Mouse (Mus musculus) kidney, embryonic 15.5 days (tissue): ENCODE results near the gene Psma2. TPM values are rescaled to one million over a fixed set of nuclear protein-coding genes. Genes with fewer than 3 reads are reported as not detected.

ENCODE experiments used
- ATAC-seq: fragments of 200-750 bp; cut with Nextera tagmentation; replicated peaks from 2 replicates; pipeline ENCODE4 v1.8.0; 2017; ENCODE audit warnings: moderate TSS enrichment; ENCODE audit not compliant: low FRiP score
- H3K27ac ChIP-seq: fragments of 300-500 bp; sonication (generic); 2 replicates; pipeline ENCODE4 v1.5.1; 2015; ENCODE audit warnings: mild to moderate bottlenecking, inconsistent platforms
- H3K27me3 ChIP-seq: fragments of 300-500 bp; sonication (generic); 2 replicates; pipeline ENCODE4 v1.6.1; 2015; ENCODE audit warnings: inconsistent platforms
- H3K36me3 ChIP-seq: fragments of 300-500 bp; sonication (generic); 2 replicates; pipeline ENCODE4 v1.6.1; 2015; ENCODE audit warnings: inconsistent platforms
- H3K4me1 ChIP-seq: fragments of 300-500 bp; sonication (generic); 2 replicates; pipeline ENCODE4 v1.6.1; 2015; ENCODE audit warnings: inconsistent platforms
- H3K4me2 ChIP-seq: fragments of 300-500 bp; sonication (generic); 2 replicates; pipeline ENCODE4 v1.6.1; 2015; ENCODE audit warnings: moderate library complexity, mild to moderate bottlenecking, inconsistent platforms
- H3K4me3 ChIP-seq: fragments of 300-500 bp; sonication (generic); replicated peaks from 2 replicates; pipeline ENCODE4 v1.5.1; 2015; ENCODE audit warnings: mild to moderate bottlenecking, inconsistent platforms
- H3K9ac ChIP-seq: fragments of 300-500 bp; sonication (generic); 2 replicates; pipeline ENCODE4 v1.6.1; 2015; ENCODE audit warnings: mild to moderate bottlenecking, inconsistent platforms
- H3K9me3 ChIP-seq: fragments of 300-500 bp; sonication (generic); replicated peaks from 2 replicates; pipeline ENCODE4 v1.6.1; 2016; ENCODE audit warnings: inconsistent platforms
- WGBS: fragments of 180-500 bp; shearing (Covaris S2); methylation state at CpG from one replicate; pipeline ENCODE4 v1.1.7; 2015; ENCODE audit warnings: mixed read lengths; 5-methylcytosine and 5-hydroxymethylcytosine counted together
- polyA plus RNA-seq: library from polyadenylated mRNA; unstranded; fragments of >200 nt; fragmentation: Nextera tagmentation; extraction: Ambion mirVana; gene quantifications from 2 replicates; pipeline ENCODE4 v1.2.1, GENCODE M21; 2015

Gene Psma2
- polyA plus RNA-seq, 1 experiment from 2014 or later: 184 TPM

DNA sequence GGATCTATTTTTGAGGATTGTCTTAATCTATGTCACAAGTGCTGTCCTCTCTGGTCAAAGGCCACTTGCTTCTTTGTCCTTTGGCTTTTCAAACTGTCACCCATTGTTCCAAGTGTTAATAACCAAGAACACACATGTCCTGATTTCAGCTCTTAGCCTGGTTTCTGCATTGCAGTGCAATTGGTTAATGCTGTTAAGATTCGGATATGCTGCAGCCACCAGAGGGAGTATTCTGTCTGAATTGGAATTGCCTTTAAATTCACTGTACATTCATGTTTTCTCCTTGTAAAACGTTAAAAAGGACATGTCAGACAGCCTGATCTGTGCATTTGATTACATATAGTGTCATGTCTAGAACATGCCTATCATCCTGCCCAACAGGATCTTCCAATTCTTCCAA lies 57.3 kb downstream of the Psma2 start:
- no peak for ATAC-seq
- no peak overlapping the region for H3K27ac ChIP-seq
- no peak overlapping the region for H3K4me3 ChIP-seq
- no peaks in the 10 kb centered on the region for H3K36me3 ChIP-seq
- WGBS: 22% methylated on average over 2 of the region's 2 CpGs
- H3K4me1 ChIP-seq: no peaks in the 10 kb centered on the region
- H3K9ac ChIP-seq: no peak overlapping the region
- H3K9me3 ChIP-seq: no peaks in the 10 kb centered on the region
- no peaks in the 10 kb centered on the region for H3K27me3 ChIP-seq
- H3K4me2 ChIP-seq: no peak overlapping the region

DNA sequence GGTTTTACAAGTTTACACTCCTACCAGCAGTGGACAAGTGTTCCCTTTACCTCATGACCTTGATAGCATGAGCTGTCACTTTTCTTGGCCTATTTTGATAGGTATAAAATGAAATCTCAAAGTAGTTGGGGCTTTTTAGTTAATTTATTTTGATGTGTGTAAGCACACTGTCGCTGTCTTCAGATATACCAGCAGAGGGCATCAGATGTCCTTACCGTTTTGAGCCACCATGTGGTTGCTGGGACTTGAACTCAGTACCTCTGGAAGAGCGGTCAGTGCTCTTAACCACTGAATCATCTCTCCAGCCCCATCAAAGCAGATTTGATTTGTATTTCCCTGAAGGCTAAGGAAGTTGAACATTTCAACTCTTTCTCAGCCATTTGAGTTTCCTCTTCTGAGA lies 75.9 kb downstream of the Psma2 start:
- ATAC-seq: no peak
- Histone ChIP-seq H3K36me3 (no peaks in the 10 kb centered on the region), H3K4me3 (no peak overlapping the region), H3K4me2 (no peak overlapping the region), H3K9me3 (no peaks in the 10 kb centered on the region), H3K9ac (no peak overlapping the region), H3K4me1 (no peaks in the 10 kb centered on the region), H3K27me3 (no peaks in the 10 kb centered on the region), H3K27ac (no peak overlapping the region)
- 70% methylated on average over 3 of the region's 3 CpGs for WGBS

DNA sequence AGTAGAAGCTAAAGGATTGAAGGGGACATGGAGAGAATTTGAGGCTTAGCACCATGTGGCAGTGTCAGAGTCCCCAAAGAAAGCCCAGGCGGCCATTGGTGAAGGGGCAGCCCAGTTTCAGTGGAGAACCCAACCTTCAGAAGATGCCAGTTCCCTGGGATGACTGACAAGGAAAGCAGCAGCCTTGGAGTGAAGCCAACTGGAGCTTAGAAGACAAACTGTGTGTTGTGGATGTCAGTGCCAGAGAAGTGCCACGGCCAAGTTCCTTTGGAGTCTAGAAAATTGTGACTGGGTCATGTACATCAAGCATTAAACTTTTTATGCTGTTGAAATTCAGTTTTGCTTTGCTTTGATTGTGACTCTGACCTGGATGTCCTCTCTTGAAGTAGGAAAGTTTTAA lies 103.8 kb downstream of the Psma2 start:
- Histone ChIP-seq H3K4me3 (no peak overlapping the region), H3K27me3 (no peaks in the 10 kb centered on the region), H3K9ac (no peak overlapping the region), H3K4me2 (no peak overlapping the region), H3K27ac (no peak overlapping the region), H3K9me3 (no peaks in the 10 kb centered on the region), H3K4me1 (no peaks in the 10 kb centered on the region), H3K36me3 (no peaks in the 10 kb centered on the region)
- 78% methylated on average over 2 of the region's 2 CpGs for WGBS
- ATAC-seq: no peak

DNA sequence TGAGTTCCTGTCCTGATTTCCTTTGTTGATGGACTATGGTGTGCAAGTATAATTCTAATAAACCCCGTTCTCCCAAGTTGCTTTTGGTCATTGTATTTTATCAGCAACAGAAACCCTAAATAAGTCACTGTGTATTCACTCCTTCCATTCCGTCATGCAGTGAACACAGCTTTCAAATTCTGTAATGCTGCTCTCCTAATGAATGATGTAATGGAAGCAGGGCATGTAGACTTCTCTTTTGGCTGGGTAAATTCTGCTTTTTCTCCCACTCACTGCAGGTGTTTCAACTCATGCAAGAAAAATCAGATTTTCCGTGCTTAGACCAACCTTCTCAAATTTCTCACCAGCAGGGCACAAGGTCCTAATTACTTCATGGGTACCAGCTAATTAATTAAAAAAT lies 104.7 kb downstream of the Psma2 start:
- Histone ChIP-seq H3K36me3 (no peaks in the 10 kb centered on the region), H3K4me3 (no peak overlapping the region), H3K27me3 (no peaks in the 10 kb centered on the region), H3K27ac (no peak overlapping the region), H3K9me3 (no peaks in the 10 kb centered on the region), H3K4me1 (no peaks in the 10 kb centered on the region), H3K9ac (no peak overlapping the region), H3K4me2 (no peak overlapping the region)
- ATAC-seq: no peak
- WGBS: 66% methylated on average over 3 of the region's 3 CpGs

Other genes starting within 250 kb of the Psma2 start
- 0.17 and 0.44 TPM in 2 replicates for gene Hecw1, start 90.0 kb upstream of the Psma2 start, polyA plus RNA-seq
- gene Mrpl32, start 75 bp upstream of the Psma2 start, polyA plus RNA-seq: 110 and 127 TPM in 2 replicates
- 26.7 and 27.8 TPM in 2 replicates for gene AW209491, start 16.9 kb downstream of the Psma2 start, polyA plus RNA-seq